Mouse (Mus musculus): ENCODE measurements at regions not wholly inside any gene's neighbourhood (a gene's known extent, or its start where the extent isn't known, plus 50 kb on each side); places are given as distances from the start of the nearest gene placed in this dataset.

DNA sequence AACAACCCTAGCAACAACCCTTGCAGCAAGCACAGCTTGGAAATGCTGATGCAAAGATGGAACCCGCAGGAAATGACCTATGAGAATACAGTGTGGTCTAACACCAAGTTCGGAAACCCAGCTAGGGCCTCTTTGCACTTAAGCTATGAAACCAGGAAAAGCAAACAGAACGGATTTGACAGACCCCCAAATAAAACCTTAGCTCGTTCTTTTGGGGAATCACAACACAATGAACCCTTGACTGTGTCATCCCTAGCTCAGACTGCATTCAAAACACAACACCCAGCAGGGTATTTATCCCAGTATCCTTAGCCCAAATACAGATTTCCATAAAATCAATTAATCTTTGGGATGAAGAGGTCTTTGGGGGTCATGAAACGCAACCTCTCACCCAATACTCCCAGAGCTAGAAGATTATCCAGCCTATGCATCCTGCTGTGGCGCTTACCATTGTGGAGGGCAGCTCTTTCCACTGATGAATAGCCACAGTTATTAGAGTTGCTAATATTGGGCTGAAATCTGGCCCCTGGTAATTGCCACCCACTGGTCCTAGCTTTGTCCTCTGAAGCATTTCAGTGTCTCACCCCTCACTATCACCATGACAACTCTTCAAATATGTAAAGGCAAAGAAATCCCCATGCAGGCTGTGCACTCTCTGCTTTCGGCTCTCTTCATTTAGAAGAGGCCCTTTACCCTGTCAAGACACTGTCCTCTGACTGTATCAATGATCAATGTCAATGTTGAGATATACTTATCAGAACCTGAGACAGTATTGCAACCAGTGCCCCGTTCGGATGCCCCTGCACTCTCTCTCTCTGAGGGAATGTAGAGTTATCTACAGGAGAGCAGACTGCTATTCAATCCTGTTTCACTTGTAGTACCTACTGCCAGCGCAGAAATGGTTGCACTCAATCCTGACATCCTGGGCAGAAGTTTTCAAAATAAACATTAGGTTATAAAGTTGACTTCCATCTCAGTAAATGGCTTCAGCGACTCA is 277.7 kb downstream of the Ube2cbp start:
- ATAC-seq (replicated peaks in 1 of 2; ENCODE audit: insufficient read depth in 1 of 2, low FRiP score in 2 of 2, low TSS enrichment in 1 of 2, low read depth in 1 of 2, poor library complexity in 2 of 2, severe bottlenecking in 2 of 2): no peak

DNA sequence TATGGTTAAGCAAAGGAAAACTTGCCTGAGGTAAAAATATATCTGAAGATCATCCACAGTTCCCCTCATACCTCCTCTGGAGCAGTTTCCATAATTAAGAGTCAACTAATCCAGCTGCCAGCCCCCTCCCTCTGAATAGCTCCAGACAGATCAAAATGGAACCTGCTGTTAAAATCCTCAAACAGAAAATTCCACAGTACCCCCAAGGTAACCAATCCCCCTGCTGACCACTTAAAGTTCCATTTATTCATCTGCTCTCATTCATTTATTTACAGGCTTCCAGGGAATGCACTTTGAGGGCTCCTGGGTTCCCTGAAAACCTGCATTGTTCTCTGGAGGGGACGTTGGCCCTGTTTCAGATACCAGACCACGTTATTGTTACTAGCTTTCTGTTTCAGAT is 275.9 kb downstream of the Ube2cbp start:
- ATAC-seq (replicated peaks in 1 of 2; ENCODE audit: insufficient read depth in 1 of 2, low FRiP score in 2 of 2, low TSS enrichment in 1 of 2, low read depth in 1 of 2, poor library complexity in 2 of 2, severe bottlenecking in 2 of 2): no peak

DNA sequence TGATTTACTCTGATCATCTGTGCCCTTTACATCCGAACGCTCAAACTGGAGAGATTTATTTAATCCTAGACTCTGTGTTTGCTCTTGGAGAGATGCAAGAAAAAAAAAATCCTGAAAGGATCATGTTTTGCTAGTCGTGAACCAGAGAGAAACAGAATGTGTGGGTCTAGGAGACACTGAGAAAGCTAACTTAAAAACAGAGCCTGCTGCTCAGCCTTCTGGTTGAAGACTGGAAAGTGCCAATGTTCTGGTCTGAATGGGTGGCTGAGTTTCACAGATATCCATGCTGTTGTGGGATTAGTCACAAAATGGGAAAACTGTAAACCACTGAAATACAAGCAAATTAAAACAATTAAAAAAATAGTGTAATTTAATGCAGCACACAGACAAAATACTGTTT is 259.7 kb downstream of the Ube2cbp start:
- no peak for ATAC-seq (replicated peaks in 1 of 2; ENCODE audit: insufficient read depth in 1 of 2, low FRiP score in 2 of 2, low TSS enrichment in 1 of 2, low read depth in 1 of 2, poor library complexity in 2 of 2, severe bottlenecking in 2 of 2)

GRCm38 (mm10) chr9:86208334-86208925 is 256.3 kb downstream of the Ube2cbp start:
- ATAC-seq (replicated peaks in 1 of 2; ENCODE audit: insufficient read depth in 1 of 2, low FRiP score in 2 of 2, low TSS enrichment in 1 of 2, low read depth in 1 of 2, poor library complexity in 2 of 2, severe bottlenecking in 2 of 2): no peak

GRCm38 (mm10) chr9:86211267-86211666 is 253.5 kb downstream of the Ube2cbp start:
- ATAC-seq (replicated peaks in 1 of 2; ENCODE audit: insufficient read depth in 1 of 2, low FRiP score in 2 of 2, low TSS enrichment in 1 of 2, low read depth in 1 of 2, poor library complexity in 2 of 2, severe bottlenecking in 2 of 2): no peak

DNA sequence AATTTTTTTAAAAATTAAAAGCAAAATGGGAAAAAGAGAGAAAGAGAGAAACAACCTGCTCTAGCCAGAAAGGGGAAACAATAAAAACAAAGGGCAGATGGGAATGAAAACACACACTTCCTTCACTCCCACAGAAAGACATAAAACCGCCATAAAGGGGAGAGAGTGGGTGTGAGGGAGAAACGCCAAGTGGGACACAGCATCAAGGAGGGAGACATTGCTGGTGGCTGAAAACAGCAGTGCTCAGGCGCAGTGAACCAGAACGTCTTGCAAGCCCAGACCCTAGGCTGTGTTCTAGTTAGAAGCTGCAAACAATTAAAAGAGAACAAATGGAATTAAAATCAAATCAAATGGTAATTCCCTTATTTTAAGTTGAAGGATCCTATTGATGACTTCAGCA is 245.1 kb downstream of the Ube2cbp start:
- no peak for ATAC-seq (replicated peaks in 1 of 2; ENCODE audit: insufficient read depth in 1 of 2, low FRiP score in 2 of 2, low TSS enrichment in 1 of 2, low read depth in 1 of 2, poor library complexity in 2 of 2, severe bottlenecking in 2 of 2)

DNA sequence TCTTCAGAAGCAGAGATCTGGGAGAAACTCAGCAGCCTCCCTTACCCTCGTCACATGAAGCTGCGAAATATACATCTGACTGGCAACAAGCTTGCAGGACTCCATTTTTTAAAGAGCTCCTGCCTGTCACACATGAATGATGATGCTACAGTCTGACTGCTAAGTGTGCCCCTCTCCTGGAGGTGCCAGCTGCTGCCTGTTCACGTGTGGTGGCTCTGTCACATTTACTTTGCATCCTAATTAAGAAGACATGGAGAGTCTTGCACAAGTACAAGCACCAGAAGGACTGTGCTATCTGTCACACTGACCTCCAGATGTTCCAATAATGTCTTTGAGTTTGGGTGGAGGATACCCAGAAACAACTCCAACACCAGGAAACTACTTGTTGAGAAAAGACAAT is 240.2 kb downstream of the Ube2cbp start:
- ATAC-seq (replicated peaks in 1 of 2; ENCODE audit: insufficient read depth in 1 of 2, low FRiP score in 2 of 2, low TSS enrichment in 1 of 2, low read depth in 1 of 2, poor library complexity in 2 of 2, severe bottlenecking in 2 of 2): no peak

- ATAC-seq (replicated peaks in 1 of 2; ENCODE audit: insufficient read depth in 1 of 2, low FRiP score in 2 of 2, low TSS enrichment in 1 of 2, low read depth in 1 of 2, poor library complexity in 2 of 2, severe bottlenecking in 2 of 2): no peak
Measured at GRCm38 (mm10) chr9:86230673-86231350, 233.9 kb downstream of the Ube2cbp start.

GRCm38 (mm10) chr9:86231692-86232091 is 233.1 kb downstream of the Ube2cbp start:
- ATAC-seq (replicated peaks in 1 of 2; ENCODE audit: insufficient read depth in 1 of 2, low FRiP score in 2 of 2, low TSS enrichment in 1 of 2, low read depth in 1 of 2, poor library complexity in 2 of 2, severe bottlenecking in 2 of 2): no peak

DNA sequence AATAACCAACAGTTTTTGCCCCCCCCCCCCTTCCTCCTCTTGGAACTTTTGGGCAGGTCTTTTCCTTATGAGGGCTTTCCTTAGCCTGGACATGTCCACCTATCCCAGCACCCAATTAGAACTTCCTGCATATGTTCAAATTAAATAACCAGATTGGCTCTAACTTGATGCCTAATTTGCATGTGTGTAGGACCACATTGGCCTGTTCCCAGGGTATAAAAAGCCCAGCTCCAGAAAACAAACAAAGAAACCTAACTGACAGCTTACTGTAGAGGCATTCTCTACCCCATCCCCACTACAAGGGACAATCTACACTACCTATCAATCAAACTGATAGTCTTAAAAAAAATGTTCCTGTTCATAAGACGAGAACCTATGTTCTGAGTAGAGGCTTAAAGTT is 232.6 kb downstream of the Ube2cbp start:
- no peak for ATAC-seq (replicated peaks in 1 of 2; ENCODE audit: insufficient read depth in 1 of 2, low FRiP score in 2 of 2, low TSS enrichment in 1 of 2, low read depth in 1 of 2, poor library complexity in 2 of 2, severe bottlenecking in 2 of 2)

DNA sequence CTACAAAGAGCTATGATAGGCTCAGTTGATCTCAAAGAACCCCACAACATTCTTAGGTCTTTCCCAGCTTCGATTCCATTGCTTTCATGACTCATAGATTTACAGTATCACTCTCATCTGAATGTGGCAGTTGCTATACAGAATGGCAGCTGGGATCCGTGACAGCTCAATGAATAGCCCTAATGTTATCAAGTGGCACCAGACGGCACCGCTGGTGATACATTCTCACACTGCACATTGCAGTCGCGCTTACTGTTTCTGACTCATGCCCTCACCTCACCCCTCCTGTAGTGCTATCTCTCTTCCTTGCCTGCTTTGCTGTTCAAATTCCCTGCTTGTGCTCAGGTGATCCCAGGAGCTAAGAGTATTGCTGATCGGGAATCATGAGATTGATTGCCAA is 231.0 kb downstream of the Ube2cbp start:
- no peak for ATAC-seq (replicated peaks in 1 of 2; ENCODE audit: insufficient read depth in 1 of 2, low FRiP score in 2 of 2, low TSS enrichment in 1 of 2, low read depth in 1 of 2, poor library complexity in 2 of 2, severe bottlenecking in 2 of 2)

DNA sequence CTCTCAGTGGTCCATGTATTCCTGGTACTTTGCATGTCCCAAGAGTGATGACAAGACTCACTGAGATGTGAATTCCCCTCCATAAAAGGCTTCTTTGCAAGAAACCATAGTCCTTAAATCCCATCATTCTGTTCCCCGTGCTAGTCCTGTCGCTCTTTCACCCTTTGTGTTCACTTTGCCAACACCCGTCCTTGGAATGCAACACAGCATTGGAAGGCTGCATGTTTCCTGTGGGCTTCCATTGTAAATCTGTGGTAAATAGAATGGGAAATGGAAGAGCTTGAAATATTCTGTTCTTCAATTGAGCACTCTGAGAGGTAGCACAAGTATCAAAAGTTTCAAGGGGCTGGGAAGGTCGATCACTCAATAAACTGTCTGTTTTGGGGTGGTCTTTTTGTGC is 226.1 kb downstream of the Ube2cbp start:
- ATAC-seq (replicated peaks in 1 of 2; ENCODE audit: insufficient read depth in 1 of 2, low FRiP score in 2 of 2, low TSS enrichment in 1 of 2, low read depth in 1 of 2, poor library complexity in 2 of 2, severe bottlenecking in 2 of 2): no peak

GRCm38 (mm10) chr9:86240287-86240686 is 224.5 kb downstream of the Ube2cbp start:
- no peak for ATAC-seq (replicated peaks in 1 of 2; ENCODE audit: insufficient read depth in 1 of 2, low FRiP score in 2 of 2, low TSS enrichment in 1 of 2, low read depth in 1 of 2, poor library complexity in 2 of 2, severe bottlenecking in 2 of 2)

DNA sequence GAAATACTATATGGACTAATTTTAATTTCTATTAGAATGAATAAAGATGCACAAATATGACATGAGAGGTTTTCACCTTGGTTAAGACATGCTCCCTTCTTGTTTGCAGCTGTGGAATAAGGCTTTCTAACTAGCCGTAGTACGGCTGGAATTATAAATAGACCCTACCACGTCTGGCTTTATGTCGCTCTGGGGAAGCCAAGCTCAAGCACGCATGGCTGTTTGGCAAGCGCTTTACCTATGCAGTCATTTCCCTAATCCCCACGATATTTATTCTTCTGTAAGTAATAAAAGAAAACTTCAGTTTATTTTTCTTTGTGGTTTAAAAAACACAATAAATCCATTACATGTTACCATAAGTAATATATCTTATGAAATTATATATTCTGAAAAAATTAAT is 223.9 kb downstream of the Ube2cbp start:
- no peak for ATAC-seq (replicated peaks in 1 of 2; ENCODE audit: insufficient read depth in 1 of 2, low FRiP score in 2 of 2, low TSS enrichment in 1 of 2, low read depth in 1 of 2, poor library complexity in 2 of 2, severe bottlenecking in 2 of 2)

DNA sequence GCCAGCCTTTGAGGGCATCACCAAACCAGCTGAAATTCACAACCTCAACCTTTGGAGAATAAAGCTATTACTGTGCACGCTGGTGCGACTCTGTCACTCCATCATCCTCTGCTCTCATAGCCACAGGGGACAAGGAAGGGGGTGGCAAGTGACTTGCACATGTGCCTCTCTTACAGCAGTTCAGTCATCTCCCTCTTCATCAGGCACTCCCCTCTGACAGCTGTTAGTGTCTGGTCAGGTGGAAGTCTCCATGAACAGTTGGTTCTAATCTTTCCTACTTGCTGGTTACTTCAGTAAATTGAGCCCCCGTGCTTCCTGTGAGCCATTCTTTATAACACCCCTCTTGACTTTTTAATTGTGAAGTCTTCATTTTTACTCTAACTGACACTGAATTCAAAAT is 214.6 kb downstream of the Ube2cbp start:
- no peak for ATAC-seq (replicated peaks in 1 of 2; ENCODE audit: insufficient read depth in 1 of 2, low FRiP score in 2 of 2, low TSS enrichment in 1 of 2, low read depth in 1 of 2, poor library complexity in 2 of 2, severe bottlenecking in 2 of 2)

- no peak for ATAC-seq (replicated peaks in 1 of 2; ENCODE audit: insufficient read depth in 1 of 2, low FRiP score in 2 of 2, low TSS enrichment in 1 of 2, low read depth in 1 of 2, poor library complexity in 2 of 2, severe bottlenecking in 2 of 2)
Measured at GRCm38 (mm10) chr9:86251331-86251730, 213.4 kb downstream of the Ube2cbp start.
